ENCODE assay signal across 15 mouse cellular contexts in the genomic region with DNA sequence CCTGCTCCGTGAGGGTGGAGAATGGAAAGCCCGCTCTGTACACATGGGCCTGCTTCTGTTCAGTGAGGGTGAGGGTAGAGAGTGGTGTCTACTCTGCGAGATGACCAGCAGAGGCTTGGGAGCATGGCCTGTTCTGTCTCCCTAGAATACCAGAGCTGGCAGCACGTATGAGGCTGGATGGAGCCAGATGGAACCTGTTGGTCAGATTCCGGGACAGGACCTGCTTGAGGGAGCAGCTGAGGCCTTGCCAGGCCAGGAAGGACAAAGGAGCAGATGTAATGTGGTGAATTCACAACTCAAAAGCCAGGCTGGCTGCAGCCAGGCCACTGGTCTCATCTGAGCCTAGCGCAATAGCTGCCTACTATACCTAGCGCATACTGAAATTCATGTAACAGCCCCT. TPM values are rescaled to one million over a fixed set of nuclear protein-coding genes. Genes with fewer than 3 reads are reported as not detected.
DNase-seq lines count a peak whose midpoint lies in the region; ATAC-seq lines count a peak whose summit lies in the region.
"Had no signal": no experiment of that assay in that cellular context is flagged by ENCODE, and none has a peak within 500 bp of the region (broad histone marks: within the 10 kb centered on the region; RNA-seq: fewer than 3 reads in every experiment).

No protein-coding gene starts in this region.

- H3K9ac ChIP-seq in kidney, embryonic 15.5 days = no peak overlapping the region
- H3K9ac ChIP-seq in liver, embryonic 12.5 days = no peak overlapping the region
- H3K9ac ChIP-seq: intestine, embryonic 15.5 days; liver, embryonic 15.5 days; neural tube, embryonic 12.5 days had no signal

- peak; percentile 29 for DNase-seq in kidney, adult 18-20 months
- DNase-seq in cerebellum, adult 9-10 months = peak; percentile 94
- DNase-seq in kidney, adult 8-10 months = peak; percentile 31 to 44
- no peak for DNase-seq in layer of hippocampus, adult 11-12 months (ENCODE audit: low spot score)
- DNase-seq in heart, postnatal 25 days (ENCODE audit: low spot score) = no peak
- DNase-seq: adrenal gland, adult 8-10 months; layer of hippocampus, postnatal 36 days; lung, postnatal 10 days had no signal

- H3K36me3 ChIP-seq in kidney, embryonic 15.5 days = no peaks in the 10 kb centered on the region
- H3K36me3 ChIP-seq in liver, embryonic 12.5 days = no peaks in the 10 kb centered on the region
- H3K36me3 ChIP-seq: G1E; intestine, embryonic 15.5 days; liver, embryonic 15.5 days had no signal

- no peak for ATAC-seq in kidney, embryonic 15.5 days (replicated peaks; ENCODE audit: low FRiP score)
- ATAC-seq in liver, embryonic 12.5 days = no peak
- ATAC-seq: intestine, embryonic 15.5 days had no signal

- H3K9me3 ChIP-seq in kidney, embryonic 15.5 days (replicated peaks) = no peaks in the 10 kb centered on the region
- H3K9me3 ChIP-seq in liver, embryonic 12.5 days (replicated peaks) = no peaks in the 10 kb centered on the region
- H3K9me3 ChIP-seq: G1E; intestine, embryonic 15.5 days; liver, embryonic 15.5 days; megakaryocyte, embryonic 14.5 days; neural tube, embryonic 12.5 days had no signal

- no peak overlapping the region for H3K27ac ChIP-seq in kidney, embryonic 15.5 days
- no peak overlapping the region for H3K27ac ChIP-seq in liver, embryonic 12.5 days
- H3K27ac ChIP-seq: intestine, embryonic 15.5 days; liver, embryonic 15.5 days; neural tube, embryonic 12.5 days had no signal

- H3K27me3 ChIP-seq in kidney, embryonic 15.5 days = no peaks in the 10 kb centered on the region
- no peaks in the 10 kb centered on the region for H3K27me3 ChIP-seq in liver, embryonic 12.5 days (replicated peaks)
- H3K27me3 ChIP-seq: intestine, embryonic 15.5 days; liver, embryonic 15.5 days; neural tube, embryonic 12.5 days had no signal

- 87% methylated on average over 7 of the region's 7 CpGs for WGBS in kidney, embryonic 15.5 days
- 75% methylated on average over 7 of the region's 7 CpGs for WGBS in liver, embryonic 12.5 days (ENCODE audit: insufficient replicate concordance)

- H3K4me1 ChIP-seq in kidney, embryonic 15.5 days = peaks cover 5% of the 10 kb centered on the region; the same call in 1 of the 2 replicates
- 0 out of 2 replicates have a peak, but pooled peaks cover 5% of the 10 kb centered on the region for H3K4me1 ChIP-seq in liver, embryonic 12.5 days
- H3K4me1 ChIP-seq: liver, embryonic 15.5 days had no signal

- H3K4me2 ChIP-seq in kidney, embryonic 15.5 days = no peak overlapping the region
- H3K4me2 ChIP-seq in liver, embryonic 12.5 days = no peak overlapping the region
- H3K4me2 ChIP-seq: intestine, embryonic 15.5 days; liver, embryonic 15.5 days; neural tube, embryonic 12.5 days had no signal

- intact Hi-C loops in heart, postnatal 25 days (cut with DNase I) = no loop called here

- no peak overlapping the region for H3K4me3 ChIP-seq in kidney, embryonic 15.5 days (replicated peaks)
- H3K4me3 ChIP-seq in liver, embryonic 12.5 days = no peak overlapping the region
- H3K4me3 ChIP-seq: intestine, embryonic 15.5 days; liver, embryonic 15.5 days; megakaryocyte, embryonic 14.5 days; neural tube, embryonic 12.5 days had no signal

RNA-seq across cellular contexts. Expression of a gene that starts 40.4 kb away (rescaled TPM):
- 66.2 and 68.8 TPM in 2 replicates for polyA plus RNA-seq in kidney, embryonic 15.5 days (2015; fragmentation: Nextera tagmentation; extraction: Ambion mirVana)
- polyA plus RNA-seq in liver, embryonic 12.5 days (2016; fragmentation: Nextera tagmentation; extraction: Ambion mirVana) = 25.8 and 31.2 TPM in 2 replicates
- 10 to 100 TPM; 13.5 to 15.5 TPM for total RNA-seq in heart, postnatal 25 days (2021)

Comparison
In these comparisons a context has a peak if more than half of its experiments do, and no peak if none do; other contexts are left out.
1. DNase-seq: peak in kidney, adult 18-20 months (single experiment), cerebellum, adult 9-10 months (single experiment) and kidney, adult 8-10 months (2 of 2); none in layer of hippocampus, adult 11-12 months (single experiment) and heart, postnatal 25 days (single experiment).